Mouse (Mus musculus) erythroblast, adult 5-6 weeks (primary cell): ENCODE results near the gene Nipal4. TPM values are rescaled to one million over a fixed set of nuclear protein-coding genes. Genes with fewer than 3 reads are reported as not detected.

ENCODE experiments used
- ATAC-seq: replicated peaks from 2 replicates; pipeline ENCODE4 v1.8.0; 2016; ENCODE audit warnings: moderate number of reproducible peaks, mild to moderate bottlenecking, moderate TSS enrichment, inconsistent platforms; ENCODE audit not compliant: poor library complexity, low FRiP score, severe bottlenecking
- total RNA-seq, 2 experiments: library from RNA; stranded (forward) in 1 of 2; stranded (reverse) in 1 of 2; fragments of 150-400 nt in 1 of 2; fragments of 200-764, 138-1000 nt in 1 of 2; gene quantifications; 2 replicates each; pipeline versions ENCODE4 v1.2.3 to v1.2.4; 2015 to 2017; ENCODE audit warnings: low replicate concordance in 2 of 2

Gene Nipal4
- total RNA-seq, 2 experiments from 2014 or later = not detected

- ATAC-seq = no peak
Measured at GRCm38 (mm10) chr11:46169908-46170307, 3.6 kb upstream of the Nipal4 start.

- ATAC-seq = no peak
Measured at GRCm38 (mm10) chr11:46168506-46168905, 2.2 kb upstream of the Nipal4 start.

- ATAC-seq = no peak
Measured at GRCm38 (mm10) chr11:46157462-46157861, 8.8 kb downstream of the Nipal4 start.

GRCm38 (mm10) chr11:46156945-46157344, 9.4 kb downstream of the Nipal4 start:
- ATAC-seq = no peak

- ATAC-seq = no peak
Measured at GRCm38 (mm10) chr11:46146619-46147018, 19.7 kb downstream of the Nipal4 start.

- ATAC-seq = no peak
Measured at GRCm38 (mm10) chr11:46145163-46145875, 21.0 kb downstream of the Nipal4 start.

- no peak for ATAC-seq
Measured at GRCm38 (mm10) chr11:46143342-46143741, 23.0 kb downstream of the Nipal4 start.

GRCm38 (mm10) chr11:46134899-46135298, 31.4 kb downstream of the Nipal4 start:
- ATAC-seq = no peak

- no peak for ATAC-seq
Measured at GRCm38 (mm10) chr11:46131022-46131986, 35.0 kb downstream of the Nipal4 start.

- peak; percentile 58; the same call in 1 of the 2 replicates for ATAC-seq
Measured at GRCm38 (mm10) chr11:46128548-46128945, 37.8 kb downstream of the Nipal4 start.

- ATAC-seq = 0 out of 2 replicates have a peak, but pooled peaks have one; percentile 26
Measured at GRCm38 (mm10) chr11:46127621-46128547, 38.4 kb downstream of the Nipal4 start.

- no peak for ATAC-seq
Measured at GRCm38 (mm10) chr11:46126827-46127410, 39.4 kb downstream of the Nipal4 start.

- no peak for ATAC-seq
Measured at GRCm38 (mm10) chr11:46126317-46126716, 40.0 kb downstream of the Nipal4 start.

- no peak for ATAC-seq
Measured at GRCm38 (mm10) chr11:46125835-46126229, 40.5 kb downstream of the Nipal4 start.

GRCm38 (mm10) chr11:46125093-46125834, 41.0 kb downstream of the Nipal4 start:
- ATAC-seq = no peak

GRCm38 (mm10) chr11:46123328-46123866, 42.9 kb downstream of the Nipal4 start:
- ATAC-seq = no peak

- no peak for ATAC-seq
Measured at GRCm38 (mm10) chr11:46122875-46123274, 43.4 kb downstream of the Nipal4 start.

- no peak for ATAC-seq
Measured at GRCm38 (mm10) chr11:46121666-46122065, 44.6 kb downstream of the Nipal4 start.
